In the genomic region with DNA sequence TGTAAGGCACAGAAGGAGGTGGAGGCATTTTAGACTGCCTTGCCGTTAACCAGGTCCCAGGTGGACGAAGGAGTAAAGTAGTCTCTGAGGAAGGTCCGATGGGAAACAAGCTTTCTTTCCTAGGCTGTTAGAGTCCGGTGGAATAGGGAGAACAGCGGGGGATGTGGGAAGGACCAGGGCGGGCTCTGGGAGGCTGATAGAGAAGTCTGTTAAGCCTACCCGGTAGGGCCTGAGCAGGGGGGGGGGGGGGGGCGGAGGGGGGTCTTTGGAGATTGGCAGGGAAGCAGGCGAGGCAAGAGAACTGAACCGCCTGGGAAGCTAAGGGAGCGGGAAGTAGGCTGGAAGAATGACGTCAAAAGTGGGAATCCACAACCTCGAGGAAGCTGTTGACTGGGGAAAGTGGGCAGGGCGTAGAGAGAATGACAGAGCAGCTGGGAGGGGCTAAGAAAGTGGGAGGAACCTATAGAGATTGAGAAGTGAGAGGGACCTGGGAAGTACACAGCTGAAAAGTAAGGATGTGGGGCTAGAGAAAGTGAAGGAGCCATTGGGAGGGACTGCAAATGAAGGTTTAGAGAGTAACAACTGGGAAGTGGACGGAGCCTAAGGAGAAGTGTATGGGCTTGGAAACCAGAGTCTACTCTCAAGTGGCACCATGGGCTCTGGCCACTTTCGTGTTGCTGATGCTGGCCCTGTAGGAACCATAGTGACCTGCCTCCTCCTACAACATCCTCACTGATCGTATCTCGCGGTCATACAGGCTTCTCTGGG, we compare ENCODE assay signal across 8 mouse cellular contexts. TPM values are rescaled to one million over a fixed set of nuclear protein-coding genes. Genes with fewer than 3 reads are reported as not detected.
A peak's percentile ranks its signal among the peaks of the same experiment; 100 is the strongest.
DNase-seq lines count a peak whose midpoint lies in the region; ATAC-seq and TF ChIP-seq lines count a peak whose summit lies in the region.

No protein-coding gene starts in this region.

- no peaks in the 10 kb centered on the region for H3K27me3 ChIP-seq in heart, adult 2 months (ENCODE audit: control insufficient read depth, insufficient read depth, low read length)

- H3K9ac ChIP-seq in heart, adult 2 months (ENCODE audit: low read depth, low read length): no peak overlapping the region

- H3K4me1 ChIP-seq in heart, adult 2 months (ENCODE audit: control insufficient read depth, insufficient read depth, low read length): no peaks in the 10 kb centered on the region
- H3K4me1 ChIP-seq in lung, adult 2 months (ENCODE audit: control insufficient read depth, insufficient read depth, low read length): no peaks in the 10 kb centered on the region; the same call in 1 of the 2 replicates

- H3K4me3 ChIP-seq in left cerebral cortex, adult 2 months: 0 out of 2 replicates have a peak overlapping the region, but pooled peaks have one; percentile 5
- peak overlapping the region; percentile 14; the same call in 1 of the 2 replicates for H3K4me3 ChIP-seq in heart, adult 2 months
- H3K4me3 ChIP-seq in lung, adult 2 months (replicated peaks; ENCODE audit: extremely low read depth, low read depth, low read length): peak overlapping the region; percentile 30

- no peak for TF ChIP-seq POLR2A in heart, adult 2 months (IDR thresholded peaks at IDR 0.05; ENCODE audit: insufficient read depth, low read depth, low read length)
- TF ChIP-seq POLR2A in lung, adult 2 months (IDR thresholded peaks at IDR 0.05; ENCODE audit: borderline replicate concordance, extremely low read depth, low read depth, low read length): 0 out of 2 replicates have a peak, but pooled peaks have one; percentile 18

- peak; percentile 60 for ATAC-seq in neutrophil, adult 5-6 weeks (ENCODE audit: extremely low read depth, insufficient number of reproducible peaks, low FRiP score, poor library complexity, severe bottlenecking)

- no peak for DNase-seq in left cerebral cortex, adult 2 months (ENCODE audit: extremely low spot score in 1 of 2, low spot score in 2 of 2)
- DNase-seq in left cerebral cortex, postnatal 14 days (ENCODE audit: low spot score in 2 of 2): no peak
- peak; percentile 49 for DNase-seq in c-Kit-positive CD71-positive TER-119-negative erythroid progenitor cells, embryonic 14.5 days (ENCODE audit: low read depth)
- peak; percentile 65 to 75 for DNase-seq in heart, adult 2 months
- peak; percentile 55 for DNase-seq in kidney, adult 11 months
- DNase-seq in lung, adult 2 months: peak; percentile 63
- no peak for DNase-seq in left cerebral cortex, adult 11 months (ENCODE audit: low spot score)

- no peaks in the 10 kb centered on the region for H3K79me2 ChIP-seq in heart, adult 2 months (replicated peaks; ENCODE audit: control insufficient read depth, insufficient read depth, low read length)

- no peaks in the 10 kb centered on the region for H3K36me3 ChIP-seq in heart, adult 2 months (ENCODE audit: control insufficient read depth, insufficient read depth, low read length)

- no peak overlapping the region for H3K27ac ChIP-seq in left cerebral cortex, adult 2 months
- H3K27ac ChIP-seq in heart, adult 2 months: no peak overlapping the region

- TF ChIP-seq CTCF in left cerebral cortex, adult 2 months (IDR thresholded peaks at IDR 0.05): no peak
- no peak for TF ChIP-seq CTCF in heart, adult 2 months (IDR thresholded peaks at IDR 0.05)
- 0 out of 2 replicates have a peak, but pooled peaks have one; percentile 1 for TF ChIP-seq CTCF in lung, adult 2 months (IDR thresholded peaks at IDR 0.05; ENCODE audit: insufficient read depth, low read length)

- no peak for TF ChIP-seq EP300 in heart, adult 2 months (IDR thresholded peaks at IDR 0.05; ENCODE audit: insufficient read depth, low read depth, low read length)

- intact Hi-C loops in left cerebral cortex, adult 2 months (cut with DNase I): loop anchor here (1.0 to 2.0 kb wide), 2 partner anchors 71 to 239 kb away; no protein-coding TSS in a partner anchor
- intact Hi-C loops in left cerebral cortex, postnatal 14 days (cut with DNase I): loop anchor here (1.0 to 5.0 kb wide), 3 partner anchors 71 to 241 kb away; a partner anchor contains a TSS
- intact Hi-C loops in heart, adult 2 months (cut with DNase I): loop anchor here (1.0 to 2.0 kb wide), 4 partner anchors 71 to 239 kb away; a partner anchor contains a TSS

- 2% methylated on average over 18 of the region's 19 CpGs for WGBS in heart, adult 2 months
- WGBS in lung, adult 2 months: 3% methylated on average over 19 of the region's 19 CpGs

RNA-seq across cellular contexts. Expression of a gene that starts 8.5 kb away (rescaled TPM):
- 100 to 1,000 TPM; 584 to 587 TPM for total RNA-seq in left cerebral cortex, adult 2 months (2021)
- total RNA-seq in left cerebral cortex, postnatal 14 days (2021): 100 to 1,000 TPM; 671 to 695 TPM
- 1 to 10 TPM; 1.5 to 2.7 TPM for total RNA-seq in heart, adult 2 months (2021)
- 4.0 and 6.1 TPM in 2 replicates for polyA plus RNA-seq in heart, adult 2 months (2012; rRNA removed)
- 34.2 and 37.7 TPM in 2 replicates for polyA plus RNA-seq in lung, adult 2 months (2012; rRNA removed)
- 0.37 and 0.70 TPM in 2 replicates for total RNA-seq in neutrophil, adult 5-6 weeks (2017)

RNA-seq across cellular contexts. Expression of a gene that starts 9.1 kb away (rescaled TPM):
- total RNA-seq in left cerebral cortex, adult 2 months (2021): under 1 TPM; 0.27 to 0.44 TPM
- total RNA-seq in left cerebral cortex, postnatal 14 days (2021): under 1 TPM; 0.26 to 0.42 TPM
- under 1 TPM; 0.26 to 0.80 TPM for total RNA-seq in heart, adult 2 months (2021)
- 0.67 and 1.2 TPM in 2 replicates for polyA plus RNA-seq in heart, adult 2 months (2012; rRNA removed)
- polyA plus RNA-seq in lung, adult 2 months (2012; rRNA removed): 5.3 and 7.9 TPM in 2 replicates
- 1.7 and 2.0 TPM in 2 replicates for total RNA-seq in neutrophil, adult 5-6 weeks (2017)

RNA-seq across cellular contexts. Expression of a gene that starts 17.7 kb away (rescaled TPM):
- total RNA-seq in left cerebral cortex, adult 2 months (2021): 1 to 10 TPM; 1.0 to 1.5 TPM
- 1 to 10 TPM; 1.8 to 1.9 TPM for total RNA-seq in left cerebral cortex, postnatal 14 days (2021)
- 1 to 10 TPM; 1.1 to 2.0 TPM for total RNA-seq in heart, adult 2 months (2021)
- 5.1 and 6.0 TPM in 2 replicates for polyA plus RNA-seq in heart, adult 2 months (2012; rRNA removed)
- polyA plus RNA-seq in lung, adult 2 months (2012; rRNA removed): 12.1 and 18.1 TPM in 2 replicates
- 145 and 158 TPM in 2 replicates for total RNA-seq in neutrophil, adult 5-6 weeks (2017)

RNA-seq across cellular contexts. Expression of a gene that starts 36.4 kb away (rescaled TPM):
- total RNA-seq in left cerebral cortex, adult 2 months (2021): 100 to 1,000 TPM; 322 to 366 TPM
- 100 to 1,000 TPM; 361 to 364 TPM for total RNA-seq in left cerebral cortex, postnatal 14 days (2021)
- 10 to 100 TPM; 63.5 to 70.9 TPM for total RNA-seq in heart, adult 2 months (2021)
- 67.5 and 72.4 TPM in 2 replicates for polyA plus RNA-seq in heart, adult 2 months (2012; rRNA removed)
- polyA plus RNA-seq in lung, adult 2 months (2012; rRNA removed): 44.0 and 51.8 TPM in 2 replicates
- 3.4 and 3.6 TPM in 2 replicates for total RNA-seq in neutrophil, adult 5-6 weeks (2017)

RNA-seq across cellular contexts. Expression of a gene that starts 37.1 kb away (rescaled TPM):
- total RNA-seq in left cerebral cortex, adult 2 months (2021): under 1 TPM in 1 of 2 experiments, not detected in 1; 0.77 TPM
- total RNA-seq in left cerebral cortex, postnatal 14 days (2021): 1 to 10 TPM in 1 of 2 experiments, not detected in 1; 1.6 TPM
- not detected for total RNA-seq in heart, adult 2 months (2021)
- 0.26 and 1.2 TPM in 2 replicates for polyA plus RNA-seq in heart, adult 2 months (2012; rRNA removed)
- polyA plus RNA-seq in lung, adult 2 months (2012; rRNA removed): 75.5 and 89.4 TPM in 2 replicates
- total RNA-seq in neutrophil, adult 5-6 weeks (2017): 3.3 TPM in 2 replicates

Comparison
In these comparisons a context has a peak if more than half of its experiments do, and no peak if none do; other contexts are left out.
1. DNase-seq: peak in c-Kit-positive CD71-positive TER-119-negative erythroid progenitor cells, embryonic 14.5 days (single experiment), heart, adult 2 months (2 of 2), kidney, adult 11 months (single experiment) and lung, adult 2 months (single experiment); none in left cerebral cortex, adult 2 months (0 of 2), left cerebral cortex, postnatal 14 days (0 of 2) and left cerebral cortex, adult 11 months (single experiment).
2. RNA of a gene that starts 8.5 kb away (total RNA-seq): 671 to 695 TPM in left cerebral cortex, postnatal 14 days and 584 to 587 TPM in left cerebral cortex, adult 2 months; 1.5 to 2.7 TPM in heart, adult 2 months and 0.37 to 0.70 TPM in neutrophil, adult 5-6 weeks; every median in the first group is over 100 times any median in the second.
3. RNA of a gene that starts 17.7 kb away (total RNA-seq): 145 to 158 TPM in neutrophil, adult 5-6 weeks; 1.1 to 2.0 TPM in heart, adult 2 months, 1.8 to 1.9 TPM in left cerebral cortex, postnatal 14 days and 1.0 to 1.5 TPM in left cerebral cortex, adult 2 months; every median in the first group is over 10 times any median in the second.
4. Peak in every context shown above with its lines, with median percentiles within 50 percentile points of each other: H3K4me3 ChIP-seq.